Mouse (Mus musculus) hindbrain, postnatal 0 days (tissue): Measurements from ENCODE around the gene Pacsin1. TPM values are rescaled to one million over a fixed set of nuclear protein-coding genes. Genes with fewer than 3 reads are reported as not detected.
A peak's percentile ranks its signal among the peaks of the same experiment; 100 is the strongest.

Experiments
- ATAC-seq: fragments of 200-750 bp; cut with Nextera tagmentation; 2 replicates; pipeline ENCODE4 v1.8.0; 2017; ENCODE audit warnings: mild to moderate bottlenecking, moderate TSS enrichment, moderate library complexity
- DNase-seq: peaks from one replicate; pipeline ENCODE4 v3.0.0-alpha.2; 2015; ENCODE audit warnings: low spot score
- H3K27ac ChIP-seq: fragments of 300-500 bp; sonication (generic); 2 replicates; pipeline ENCODE4 v1.5.1; 2014; ENCODE audit warnings: mild to moderate bottlenecking
- H3K27me3 ChIP-seq: fragments of 300-500 bp; sonication (generic); 2 replicates; pipeline ENCODE4 v1.6.1; 2014; ENCODE audit warnings: low read length, mixed read lengths; ENCODE audit not compliant: insufficient read depth
- H3K36me3 ChIP-seq: fragments of 300-500 bp; sonication (generic); 2 replicates; pipeline ENCODE4 v1.6.1; 2014; ENCODE audit warnings: low read length, mixed read lengths; ENCODE audit not compliant: insufficient read depth
- H3K4me1 ChIP-seq: fragments of 300-500 bp; sonication (generic); 2 replicates; pipeline ENCODE4 v1.6.1; 2014; ENCODE audit warnings: antibody characterized with exemption, low read length, mixed read lengths; ENCODE audit not compliant: insufficient read depth
- H3K4me2 ChIP-seq: fragments of 300-500 bp; sonication (generic); 2 replicates; pipeline ENCODE4 v1.6.1; 2014; ENCODE audit warnings: low read depth, mild to moderate bottlenecking, low read length, moderate library complexity, mixed read lengths
- H3K4me3 ChIP-seq: fragments of 300-500 bp; sonication (generic); 2 replicates; pipeline ENCODE4 v1.5.1; 2014; ENCODE audit warnings: low read length
- H3K9ac ChIP-seq: fragments of 300-500 bp; sonication (generic); replicated peaks from 2 replicates; pipeline ENCODE4 v1.6.1; 2014; ENCODE audit warnings: mild to moderate bottlenecking, low read length, moderate library complexity, mixed read lengths
- H3K9me3 ChIP-seq: fragments of 300-500 bp; sonication (generic); 2 replicates; pipeline ENCODE4 v1.6.1; 2016; ENCODE audit warnings: low read length, mixed read lengths
- CTCF ChIP-seq: IDR thresholded peaks from 2 replicates; pipeline ENCODE4 v1.5.1; 2016; ENCODE audit warnings: antibody characterized with exemption, control low read depth, low read depth
- WGBS: fragments of 180-500 bp; shearing (Covaris S2); extraction: QIAGEN DNeasy Blood & Tissue Kit; methylation state at CpG from one replicate; pipeline ENCODE4 v1.1.7; 2014; 5-methylcytosine and 5-hydroxymethylcytosine counted together
- polyA plus RNA-seq: library from polyadenylated mRNA; unstranded; fragments of >200 nt; fragmentation: Nextera tagmentation; extraction: Ambion mirVana; gene quantifications from 2 replicates; pipeline ENCODE4 v1.2.1, GENCODE M21; 2015
- total RNA-seq: library from RNA; depleted of rRNA; stranded (reverse); fragments of >200 nt; gene quantifications from 2 replicates; pipeline ENCODE4 v1.2.3, GENCODE M21; 2014

Pacsin1 gene
- total and polyA plus RNA-seq, 2 experiments from 2014 or later, result 62.9 to 80.0 TPM

DNA sequence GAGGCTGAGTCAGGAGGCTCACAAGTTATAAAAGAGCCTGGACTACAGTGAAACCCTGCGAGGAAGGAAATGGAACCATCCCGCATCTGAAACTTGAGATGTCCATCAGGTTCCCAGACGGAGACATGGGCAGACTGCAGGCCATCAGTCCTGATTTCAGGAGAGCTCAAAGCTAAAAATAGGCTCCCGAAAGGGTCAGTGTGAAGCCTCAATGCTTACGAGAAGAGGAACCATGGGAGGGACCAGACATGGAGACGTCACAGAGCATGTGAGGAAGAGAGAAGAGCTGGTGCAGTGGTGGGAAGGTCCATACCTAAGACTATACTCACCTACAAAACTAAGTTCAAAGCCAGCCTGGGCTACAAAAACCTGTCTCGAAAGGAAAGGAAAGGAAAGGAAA, 39.9 kb upstream of the Pacsin1 start:
- WGBS, result 78% methylated on average over 7 of the region's 7 CpGs

DNA sequence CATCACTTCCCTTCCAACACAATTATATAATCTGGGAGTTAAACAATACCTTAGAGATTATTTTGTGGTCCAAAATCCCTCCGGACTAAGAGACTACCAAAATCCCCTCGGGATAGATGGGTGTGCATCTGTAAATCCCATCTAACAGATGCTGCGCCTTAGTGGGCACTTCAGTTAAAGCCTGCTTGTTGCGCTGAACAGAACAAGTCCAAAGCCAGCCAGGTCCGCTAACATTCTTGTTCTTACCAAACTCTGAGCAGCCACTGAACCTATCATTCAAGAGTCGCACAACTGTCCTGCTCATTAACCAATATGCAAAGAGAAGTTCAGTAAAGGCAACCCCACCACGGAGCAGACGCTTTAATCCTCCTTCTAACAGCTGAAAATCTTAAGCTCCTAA, 34.1 kb upstream of the Pacsin1 start:
- peak overlapping the region; percentile 99 for H3K9ac ChIP-seq
- H3K27me3 ChIP-seq, result no peaks in the 10 kb centered on the region
- no peak for TF ChIP-seq CTCF
- DNase-seq, result no peak
- whole genome bisulfite sequencing, result 20% methylated on average over 8 of the region's 8 CpGs
- ATAC-seq, result no peak
- H3K4me1 ChIP-seq, result peaks cover 5% of the 10 kb centered on the region
- H3K36me3 ChIP-seq, result no peaks in the 10 kb centered on the region; the same call in 1 of the 2 replicates
- H3K4me2 ChIP-seq, result peak overlapping the region; percentile 82
- H3K9me3 ChIP-seq, result no peaks in the 10 kb centered on the region
- peak overlapping the region; percentile 99 for H3K27ac ChIP-seq
- peak overlapping the region; percentile 93 for H3K4me3 ChIP-seq

More for the DNA sequence above, 39.9 kb upstream of the Pacsin1 start:
- Histone ChIP-seq H3K27me3 (no peaks in the 10 kb centered on the region), H3K9me3 (no peaks in the 10 kb centered on the region), H3K4me3 (no peak overlapping the region), H3K4me1 (peaks cover 19% of the 10 kb centered on the region; the same call in 1 of the 2 replicates), H3K36me3 (no peaks in the 10 kb centered on the region; the same call in 1 of the 2 replicates), H3K4me2 (no peak overlapping the region), H3K9ac (no peak overlapping the region), H3K27ac (no peak overlapping the region)
- DNase-seq (no peak), ATAC-seq (no peak)
- no peak for TF ChIP-seq CTCF

DNA sequence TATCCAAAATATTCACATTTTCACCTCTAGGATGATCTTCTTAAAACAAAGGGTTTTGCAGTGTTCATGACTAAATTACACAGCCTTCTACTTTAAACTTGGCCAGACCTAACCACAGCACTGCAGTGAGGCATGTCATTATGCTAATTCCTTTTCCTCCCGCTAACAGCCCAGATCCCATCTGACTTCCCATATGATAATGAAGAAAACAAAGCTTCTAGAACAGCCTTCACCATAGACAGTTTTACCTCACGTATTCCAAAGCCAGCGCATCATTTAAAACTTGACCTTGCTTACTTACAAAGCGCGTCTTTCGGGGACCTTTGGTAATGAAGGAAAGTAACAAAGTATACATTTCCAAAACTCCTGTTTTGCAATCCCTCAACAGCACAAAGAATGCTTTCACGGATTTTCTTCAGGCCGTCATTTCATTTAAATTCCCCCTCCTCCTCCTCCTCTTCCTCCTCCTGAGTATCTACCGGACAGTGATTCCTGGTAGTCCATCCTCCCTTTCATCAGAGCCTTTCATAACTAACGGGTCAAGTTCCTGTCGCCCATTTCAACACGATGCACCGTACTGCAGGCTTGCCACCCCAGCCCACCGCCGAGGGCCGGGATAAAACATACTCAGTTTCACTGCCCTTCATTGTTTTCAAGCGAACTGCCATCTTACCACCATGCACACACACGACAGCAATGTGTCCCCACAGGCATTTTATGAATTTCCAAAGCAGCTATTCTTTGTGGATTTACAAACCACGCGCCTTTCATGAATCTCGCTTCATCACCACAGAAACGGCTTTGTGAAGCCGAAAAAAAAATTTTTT, 33.4 kb upstream of the Pacsin1 start:
- H3K27me3 ChIP-seq, result no peaks in the 10 kb centered on the region
- no peak for TF ChIP-seq CTCF
- no peaks in the 10 kb centered on the region; the same call in 1 of the 2 replicates for H3K36me3 ChIP-seq
- H3K27ac ChIP-seq, result peak overlapping the region; percentile 99
- H3K4me3 ChIP-seq, result peak overlapping the region; percentile 93
- WGBS, result 1% methylated on average over 23 of the region's 23 CpGs
- peak overlapping the region; percentile 99 for H3K9ac ChIP-seq
- DNase-seq (peak; percentile 56), ATAC-seq (no peak)
- H3K4me2 ChIP-seq, result peak overlapping the region; percentile 82
- no peaks in the 10 kb centered on the region for H3K9me3 ChIP-seq
- H3K4me1 ChIP-seq, result peaks cover 5% of the 10 kb centered on the region

DNA sequence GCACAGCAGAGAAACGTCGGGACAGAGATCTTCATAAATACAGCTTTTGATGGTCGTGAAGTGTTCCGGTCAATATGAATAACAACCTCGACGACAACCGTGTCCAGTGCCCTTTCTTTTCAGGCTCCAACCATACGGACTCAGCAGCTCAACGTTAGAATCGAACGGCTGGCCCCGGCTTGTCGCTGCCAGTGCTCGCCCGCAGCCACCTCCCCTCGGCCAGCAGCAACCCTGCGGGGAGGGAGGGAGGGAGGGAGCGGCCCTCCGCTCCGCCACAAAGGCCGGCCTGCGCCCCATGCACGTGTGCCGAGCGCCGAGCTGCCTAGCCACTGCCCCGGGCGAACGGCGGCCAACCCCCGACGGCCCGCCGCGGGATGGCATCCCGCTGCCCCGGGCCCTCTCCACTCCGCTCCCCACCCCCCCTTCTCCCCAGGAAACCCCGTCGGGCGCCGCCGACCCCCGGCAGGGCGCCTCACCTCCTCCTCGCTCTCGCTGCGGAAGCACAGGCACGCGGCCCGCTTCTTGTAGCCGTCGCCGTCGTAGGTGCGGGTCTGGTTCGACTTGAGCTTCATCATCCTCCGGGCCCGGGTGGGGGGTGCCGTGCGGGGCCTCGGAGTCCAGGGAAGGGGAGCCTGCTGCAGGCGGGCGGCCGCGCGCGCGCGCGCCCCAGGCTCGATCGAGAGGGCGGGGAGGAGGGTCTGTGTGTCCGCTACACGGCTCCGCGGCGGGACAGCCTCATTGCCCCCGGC, 32.5 kb upstream of the Pacsin1 start:
- H3K27ac ChIP-seq, result peak overlapping the region; percentile 99
- peak overlapping the region; percentile 93 for H3K4me3 ChIP-seq
- no peaks in the 10 kb centered on the region for H3K27me3 ChIP-seq
- WGBS, result under 1% methylated on average over 55 of the region's 80 CpGs
- TF ChIP-seq CTCF, result no peak
- peak; percentile 81 for DNase-seq
- peak overlapping the region; percentile 82 for H3K4me2 ChIP-seq
- H3K9me3 ChIP-seq, result no peaks in the 10 kb centered on the region
- H3K36me3 ChIP-seq, result no peaks in the 10 kb centered on the region
- H3K9ac ChIP-seq, result peak overlapping the region; percentile 99
- ATAC-seq, result peak; percentile 57
- H3K4me1 ChIP-seq, result peaks cover 5% of the 10 kb centered on the region

DNA sequence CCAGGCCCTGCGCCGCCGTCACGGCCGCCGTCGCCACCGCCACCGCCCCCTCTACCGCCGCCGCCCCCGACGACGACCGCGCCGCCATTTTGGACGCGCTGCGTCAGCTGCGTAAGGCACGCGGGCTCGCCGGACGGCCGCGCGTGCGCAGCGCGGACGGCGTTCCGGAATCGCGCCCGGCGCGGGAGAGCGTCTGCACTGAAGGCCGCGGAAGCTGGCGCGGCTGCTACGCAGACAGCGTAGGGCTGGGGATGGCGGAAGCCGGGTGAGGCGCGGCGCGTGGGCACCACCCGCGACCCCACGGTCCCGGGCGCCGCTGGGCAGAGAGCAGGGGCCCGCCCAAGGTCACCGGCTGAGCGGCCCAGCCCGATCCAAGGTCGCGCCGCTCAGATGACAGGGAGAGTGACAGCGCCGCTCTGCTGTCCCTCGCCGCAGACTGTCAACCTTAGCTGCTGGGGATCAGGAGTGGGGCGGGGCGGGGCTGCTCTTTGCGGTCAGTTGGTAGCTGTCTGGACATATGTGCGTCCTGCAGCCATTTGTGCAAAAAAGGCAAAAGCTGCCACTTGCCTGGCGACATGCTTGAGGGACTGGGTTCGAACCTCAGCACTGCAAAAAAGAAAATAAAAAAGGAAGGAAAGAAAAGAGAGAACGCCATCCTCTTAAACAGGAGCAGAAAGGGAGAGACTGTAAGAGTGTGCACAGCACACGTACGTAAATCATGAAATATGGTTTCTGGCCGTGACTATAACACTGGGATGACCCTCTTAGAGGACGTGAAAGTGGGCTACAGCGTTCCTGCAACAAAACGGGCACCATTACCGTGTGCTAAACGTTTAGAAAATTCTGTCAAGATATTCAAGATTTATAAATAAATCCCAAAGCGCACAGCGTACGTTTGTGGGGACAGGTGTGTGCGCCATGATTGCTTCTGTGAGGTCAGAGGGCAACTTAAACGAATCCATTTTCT, 31.7 kb upstream of the Pacsin1 start, which contains the start of gene Nudt3:
Gene Nudt3 (minus strand): TSS at position 136 of the 967 bp plus-strand sequence.
- Histone ChIP-seq H3K36me3 (no peaks in the 10 kb centered on the region), H3K4me3 (peak within 1 kb of the TSS; percentile 93), H3K9ac (peak within 1 kb of the TSS; percentile 99), H3K4me2 (peak within 1 kb of the TSS; percentile 82), H3K27ac (peak within 1 kb of the TSS; percentile 99), H3K4me1 (peaks cover 5% of the 10 kb centered on the region), H3K27me3 (no peaks in the 10 kb centered on the region), H3K9me3 (no peaks in the 10 kb centered on the region)
- DNase-seq (peak; percentile 98), ATAC-seq (peak; percentile 90)
- TF ChIP-seq CTCF, result 0 out of 2 replicates have a peak, but pooled peaks have one; percentile 17
- WGBS, result 7% methylated on average over 86 of the region's 91 CpGs
